Comparison of ENCODE assay signal across 18 mouse cellular contexts in genomic region chr14:77776005-77776531, GRCm38 (mm10).
DNase-seq lines count a peak whose midpoint lies in the region; ATAC-seq lines count a peak whose summit lies in the region.
"Had no signal": no experiment of that assay in that cellular context is flagged by ENCODE, and none has a peak within 500 bp of the region (broad histone marks: within the 10 kb centered on the region; RNA-seq: fewer than 3 reads in every experiment).

No protein-coding gene starts in this region.

- no peaks in the 10 kb centered on the region for H3K4me1 ChIP-seq in forebrain, embryonic 14.5 days (ENCODE audit: control insufficient read depth, insufficient read depth, low read length)
- no peaks in the 10 kb centered on the region; the same call in 1 of the 2 replicates for H3K4me1 ChIP-seq in forebrain, embryonic 12.5 days
- 0 out of 2 replicates have a peak, but pooled peaks cover 3% of the 10 kb centered on the region for H3K4me1 ChIP-seq in midbrain, embryonic 15.5 days
- H3K4me1 ChIP-seq in midbrain, embryonic 10.5 days, result no peaks in the 10 kb centered on the region; the same call in 1 of the 2 replicates
- H3K4me1 ChIP-seq: kidney, embryonic 15.5 days; liver, embryonic 13.5 days had no signal

- H3K4me2 ChIP-seq in forebrain, embryonic 14.5 days (ENCODE audit: low read length), result no peak overlapping the region
- no peak overlapping the region for H3K4me2 ChIP-seq in forebrain, embryonic 12.5 days
- no peak overlapping the region for H3K4me2 ChIP-seq in midbrain, embryonic 15.5 days
- H3K4me2 ChIP-seq: heart, embryonic 11.5 days; kidney, embryonic 15.5 days; liver, embryonic 13.5 days had no signal

- intact Hi-C loops in heart, postnatal 25 days (cut with DNase I), result no loop called here
- intact Hi-C loops in left cerebral cortex, postnatal 14 days (cut with DNase I), result no loop called here

- no peaks in the 10 kb centered on the region for H3K36me3 ChIP-seq in forebrain, embryonic 14.5 days (ENCODE audit: control insufficient read depth, insufficient read depth, low read length)
- H3K36me3 ChIP-seq in forebrain, embryonic 12.5 days (replicated peaks), result no peaks in the 10 kb centered on the region
- H3K36me3 ChIP-seq in midbrain, embryonic 15.5 days (replicated peaks), result no peaks in the 10 kb centered on the region
- H3K36me3 ChIP-seq in midbrain, embryonic 10.5 days, result no peaks in the 10 kb centered on the region
- H3K36me3 ChIP-seq: kidney, embryonic 15.5 days; liver, embryonic 13.5 days had no signal

- WGBS in forebrain, embryonic 14.5 days, result 80% methylated on average over 11 of the region's 11 CpGs
- WGBS in forebrain, embryonic 12.5 days, result 76% methylated on average over 11 of the region's 11 CpGs
- WGBS in midbrain, embryonic 15.5 days, result 64% methylated on average over 11 of the region's 11 CpGs
- WGBS in midbrain, embryonic 10.5 days, result 84% methylated on average over 11 of the region's 11 CpGs

- peak; percentile 17 for DNase-seq in forebrain, embryonic 14.5 days (ENCODE audit: low spot score)
- peak; percentile 31 for DNase-seq in heart, adult 11 months
- no peak for DNase-seq in heart, postnatal 25 days (ENCODE audit: low spot score)
- no peak for DNase-seq in midbrain, embryonic 10.5 days (ENCODE audit: low spot score)
- DNase-seq in left cerebral cortex, postnatal 14 days (ENCODE audit: low spot score in 2 of 2), result peak; percentile 24 to 32
- DNase-seq in layer of hippocampus, postnatal 10 days (ENCODE audit: low spot score in 2 of 2), result no peak
- DNase-seq: adrenal gland, postnatal 14 days; cerebellum, adult 9-10 months; kidney, adult 11 months; kidney, postnatal 36 days; layer of hippocampus, adult 9-11 months; liver, embryonic 13.5 days; lung, adult 2 months; thymus, postnatal 36 days had no signal

- H3K9ac ChIP-seq in forebrain, embryonic 14.5 days (ENCODE audit: low read length), result no peak overlapping the region
- no peak overlapping the region for H3K9ac ChIP-seq in forebrain, embryonic 12.5 days
- no peak overlapping the region for H3K9ac ChIP-seq in midbrain, embryonic 15.5 days
- H3K9ac ChIP-seq: kidney, embryonic 15.5 days; liver, embryonic 13.5 days had no signal

- H3K27ac ChIP-seq in forebrain, embryonic 14.5 days (ENCODE audit: low read depth, low read length), result no peak overlapping the region
- H3K27ac ChIP-seq in forebrain, embryonic 12.5 days, result no peak overlapping the region
- no peak overlapping the region for H3K27ac ChIP-seq in midbrain, embryonic 15.5 days
- no peak overlapping the region for H3K27ac ChIP-seq in midbrain, embryonic 10.5 days (replicated peaks)
- H3K27ac ChIP-seq: kidney, embryonic 15.5 days; liver, embryonic 13.5 days had no signal

- ATAC-seq in forebrain, embryonic 14.5 days, result no peak
- no peak for ATAC-seq in forebrain, embryonic 12.5 days (ENCODE audit: low FRiP score)
- ATAC-seq in midbrain, embryonic 15.5 days (replicated peaks), result peak; percentile 11; the same call in 1 of the 2 replicates

- no peak overlapping the region for H3K4me3 ChIP-seq in forebrain, embryonic 14.5 days (ENCODE audit: low read depth, low read length)
- no peak overlapping the region for H3K4me3 ChIP-seq in forebrain, embryonic 12.5 days (replicated peaks)
- H3K4me3 ChIP-seq in midbrain, embryonic 15.5 days, result no peak overlapping the region
- no peak overlapping the region for H3K4me3 ChIP-seq in midbrain, embryonic 10.5 days
- H3K4me3 ChIP-seq: kidney, embryonic 15.5 days; liver, embryonic 13.5 days had no signal

- no peaks in the 10 kb centered on the region for H3K27me3 ChIP-seq in forebrain, embryonic 14.5 days (replicated peaks; ENCODE audit: control insufficient read depth, insufficient read depth, low read length)
- no peaks in the 10 kb centered on the region for H3K27me3 ChIP-seq in forebrain, embryonic 12.5 days
- H3K27me3 ChIP-seq in midbrain, embryonic 15.5 days (replicated peaks), result no peaks in the 10 kb centered on the region
- no peaks in the 10 kb centered on the region for H3K27me3 ChIP-seq in midbrain, embryonic 10.5 days (ENCODE audit: low read depth, poor library complexity, severe bottlenecking)
- H3K27me3 ChIP-seq: kidney, embryonic 15.5 days; liver, embryonic 13.5 days had no signal

- no peaks in the 10 kb centered on the region for H3K9me3 ChIP-seq in forebrain, embryonic 14.5 days (replicated peaks; ENCODE audit: control insufficient read depth, low read length)
- H3K9me3 ChIP-seq in forebrain, embryonic 12.5 days, result no peaks in the 10 kb centered on the region
- no peaks in the 10 kb centered on the region for H3K9me3 ChIP-seq in midbrain, embryonic 15.5 days
- no peaks in the 10 kb centered on the region for H3K9me3 ChIP-seq in midbrain, embryonic 10.5 days (replicated peaks)
- H3K9me3 ChIP-seq: kidney, embryonic 15.5 days; liver, embryonic 13.5 days had no signal

Comparison
In these comparisons a context has a peak if more than half of its experiments do, and no peak if none do; other contexts are left out.
1. DNase-seq: peak in forebrain, embryonic 14.5 days (single experiment), heart, adult 11 months (single experiment) and left cerebral cortex, postnatal 14 days (2 of 2); none in heart, postnatal 25 days (single experiment), midbrain, embryonic 10.5 days (single experiment) and layer of hippocampus, postnatal 10 days (0 of 2).